Mouse (Mus musculus): ENCODE measurements around the gene Nebl.

DNA sequence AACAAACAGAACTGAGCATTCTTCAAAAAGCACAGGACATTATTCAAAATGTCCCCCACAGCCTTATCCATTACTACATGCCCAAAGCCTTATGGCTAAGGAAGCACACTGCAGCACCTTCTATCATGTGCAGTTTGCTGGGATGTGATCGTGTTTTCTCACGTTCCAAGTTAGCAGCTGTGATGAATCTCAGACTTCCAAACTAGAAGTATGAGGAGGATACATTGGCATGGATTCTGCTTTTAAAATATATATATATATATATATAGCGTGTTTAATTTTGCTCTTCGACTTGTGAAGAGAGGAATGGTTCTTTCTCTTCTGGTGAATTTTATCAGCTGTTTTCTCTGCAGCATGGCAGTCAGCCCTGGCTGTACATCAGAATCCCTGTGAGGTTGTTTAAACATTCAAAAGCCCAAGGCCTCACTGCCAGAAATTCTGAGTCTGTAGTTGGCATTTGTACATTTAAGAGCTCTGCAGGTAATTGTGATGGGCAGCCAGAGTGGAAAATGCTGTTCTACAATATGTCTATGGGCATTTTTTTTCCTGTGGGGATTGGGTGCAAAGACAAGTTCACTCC lies 39.1 kb upstream of the Nebl start:
- TF ChIP-seq CTCF (IDR thresholded peaks at IDR 0.05; ENCODE audit: low read depth) (no peak), EP300 (IDR thresholded peaks at IDR 0.05; ENCODE audit: low read depth) (no peak)

All from liver, postnatal 0 days (tissue).